Mouse (Mus musculus) layer of hippocampus, postnatal 10 days (tissue): ENCODE measurements around the gene F2rl1. TPM values are rescaled to one million over a fixed set of nuclear protein-coding genes. Genes with fewer than 3 reads are reported as not detected.
A peak's percentile ranks its signal among the peaks of the same experiment; 100 is the strongest.

ENCODE experiments used
- DNase-seq, 2 experiments: peaks; one replicate each; pipeline ENCODE4 v3.0.0; 2021; ENCODE audit warnings: low spot score in 2 of 2
- total RNA-seq, 2 experiments: library from RNA; stranded (reverse); gene quantifications; 2 replicates each; pipeline ENCODE4 v1.2.3; 2021

F2rl1 gene
- total RNA-seq, 2 experiments from 2014 or later = 0.16 to 0.31 TPM

GRCm38 (mm10) chr13:95470970-95471369 is 54.1 kb downstream of the F2rl1 start:
- DNase-seq = peak; percentile 11 to 24

Other genes with a start within 250 kb of the F2rl1 start
- gene Zbed3, start 201.6 kb downstream of the F2rl1 start, total RNA-seq = 10 to 100 TPM; 19.1 to 21.8 TPM
- 10 to 100 TPM; 42.0 to 43.9 TPM for gene Aggf1, start 149.9 kb downstream of the F2rl1 start, total RNA-seq
- 10 to 100 TPM; 16.6 to 17.2 TPM for gene Crhbp, start 80.3 kb downstream of the F2rl1 start, total RNA-seq
- not detected for gene S100z, start 46.5 kb downstream of the F2rl1 start, total RNA-seq
- gene F2r, start 93.3 kb upstream of the F2rl1 start, total RNA-seq = 10 to 100 TPM; 12.2 to 12.9 TPM
- under 1 TPM; 0.56 to 0.59 TPM for gene F2rl2, start 171.6 kb upstream of the F2rl1 start, total RNA-seq